Mouse (Mus musculus) adrenal gland, postnatal 4 days (tissue): ENCODE results near the gene Hist1h4i. TPM values are rescaled to one million over a fixed set of nuclear protein-coding genes. Genes with fewer than 3 reads are reported as not detected.
A peak's percentile ranks its signal among the peaks of the same experiment; 100 is the strongest.
"Not testable (repeated sequence)": the region's sequence is repeated elsewhere in the genome, so short reads cannot be mapped to it uniquely, and the experiment has no call there.

Source experiments
- DNase-seq, 2 experiments: peaks; one replicate each; pipeline ENCODE4 v3.0.0; 2021 to 2022; ENCODE audit warnings: low spot score in 2 of 2, mixed read lengths in 2 of 2
- long read RNA-seq, 2 experiments: library from polyadenylated mRNA; stranded (forward); transcript quantifications; one replicate each; pipeline ENCODE4 v2.0.0; 2021
- total RNA-seq, 2 experiments: library from RNA; stranded (reverse); gene quantifications; 2 replicates each; pipeline ENCODE4 v1.2.3; 2021

Hist1h4i gene
- 100 to 1,000 TPM; 221 to 240 TPM for total RNA-seq
- long read RNA-seq, experiment 1, transcript Hist1h4i-201 (1 exons, 727 nt) = major isoform, 6 of 6 reads
- long read RNA-seq, experiment 1, partial matches to known transcripts = 0 of 6 reads
- long read RNA-seq, experiment 1, other reads (novel, unspliced or antisense) = 0 of 6 reads
- long read RNA-seq, experiment 2, partial matches to known transcripts = 0 of 4 reads
- long read RNA-seq, experiment 2, other reads (novel, unspliced or antisense) = 0 of 4 reads

GRCm38 (mm10) chr13:22041142-22041536 lies at the start of gene Hist1h4i:
TSS of gene Hist1h4i (minus strand) at chr13:22041362.
- DNase-seq = peak; percentile 92 to 96

GRCm38 (mm10) chr13:22084140-22084539 lies 43.0 kb upstream of the Hist1h4i start, which contains the start of gene Vmn1r188:
TSS of gene Vmn1r188 (plus strand) at chr13:22084440.
- not testable (repeated sequence) for DNase-seq

DNA sequence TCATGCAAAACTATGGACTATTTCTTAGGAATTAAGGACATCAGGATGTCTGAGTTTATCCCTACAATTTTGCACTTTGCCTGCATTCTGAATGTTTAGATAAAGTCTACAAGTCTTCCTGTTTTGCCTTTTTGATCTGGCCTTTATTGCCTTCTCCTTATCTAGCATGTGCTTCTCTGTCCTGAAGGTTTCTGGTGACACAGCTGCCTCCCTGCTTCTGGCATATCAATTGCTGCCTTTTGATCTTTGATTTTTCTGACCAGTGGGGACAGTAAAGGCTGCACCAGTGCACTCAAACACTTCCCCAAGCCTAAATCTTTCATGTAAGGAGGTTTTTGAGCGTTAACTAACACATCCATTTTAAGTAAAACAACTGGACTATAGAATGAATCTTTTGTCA lies 22.3 kb upstream of the Hist1h4i start:
- no peak for DNase-seq

- no peak for DNase-seq
These were observed 20.3 kb upstream of the Hist1h4i start for GRCm38 (mm10) chr13:22061422-22061821.

DNA sequence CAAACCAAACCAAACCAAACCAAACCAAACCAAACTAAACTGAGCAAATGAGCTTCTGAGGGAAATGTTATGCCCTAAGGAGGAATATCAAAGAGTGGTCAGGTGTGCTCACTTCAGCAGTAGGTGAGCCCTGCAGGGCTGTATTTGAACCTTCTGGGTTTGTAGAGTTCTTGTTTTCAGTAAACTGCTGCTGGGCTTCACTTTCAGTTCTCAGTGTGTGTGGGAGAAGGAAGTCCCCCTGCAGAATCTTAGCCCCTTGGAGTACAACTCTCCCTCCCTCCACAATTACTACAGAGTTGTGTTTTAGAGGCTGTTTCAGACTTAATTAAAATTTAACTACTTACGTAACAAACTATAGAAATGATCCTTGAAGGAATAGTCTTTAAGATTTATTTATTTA lies 12.6 kb upstream of the Hist1h4i start:
- no peak for DNase-seq

DNA sequence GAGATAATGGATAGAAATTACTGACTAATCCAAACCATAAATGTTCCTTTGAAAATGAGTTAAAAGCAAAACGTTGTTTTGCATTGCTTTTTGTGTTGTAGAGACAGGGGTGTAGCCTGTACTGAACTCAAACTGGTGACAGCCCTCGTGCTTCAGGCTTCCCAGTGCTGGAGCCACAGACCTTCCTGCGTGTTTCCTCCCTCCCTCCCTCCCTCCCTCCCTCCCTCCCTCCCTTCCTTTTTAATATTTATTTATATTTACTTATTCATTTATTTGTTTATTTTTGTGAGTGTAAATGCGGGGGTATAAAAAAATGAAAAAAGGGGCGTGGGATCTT lies 10.3 kb upstream of the Hist1h4i start:
- no peak for DNase-seq

DNA sequence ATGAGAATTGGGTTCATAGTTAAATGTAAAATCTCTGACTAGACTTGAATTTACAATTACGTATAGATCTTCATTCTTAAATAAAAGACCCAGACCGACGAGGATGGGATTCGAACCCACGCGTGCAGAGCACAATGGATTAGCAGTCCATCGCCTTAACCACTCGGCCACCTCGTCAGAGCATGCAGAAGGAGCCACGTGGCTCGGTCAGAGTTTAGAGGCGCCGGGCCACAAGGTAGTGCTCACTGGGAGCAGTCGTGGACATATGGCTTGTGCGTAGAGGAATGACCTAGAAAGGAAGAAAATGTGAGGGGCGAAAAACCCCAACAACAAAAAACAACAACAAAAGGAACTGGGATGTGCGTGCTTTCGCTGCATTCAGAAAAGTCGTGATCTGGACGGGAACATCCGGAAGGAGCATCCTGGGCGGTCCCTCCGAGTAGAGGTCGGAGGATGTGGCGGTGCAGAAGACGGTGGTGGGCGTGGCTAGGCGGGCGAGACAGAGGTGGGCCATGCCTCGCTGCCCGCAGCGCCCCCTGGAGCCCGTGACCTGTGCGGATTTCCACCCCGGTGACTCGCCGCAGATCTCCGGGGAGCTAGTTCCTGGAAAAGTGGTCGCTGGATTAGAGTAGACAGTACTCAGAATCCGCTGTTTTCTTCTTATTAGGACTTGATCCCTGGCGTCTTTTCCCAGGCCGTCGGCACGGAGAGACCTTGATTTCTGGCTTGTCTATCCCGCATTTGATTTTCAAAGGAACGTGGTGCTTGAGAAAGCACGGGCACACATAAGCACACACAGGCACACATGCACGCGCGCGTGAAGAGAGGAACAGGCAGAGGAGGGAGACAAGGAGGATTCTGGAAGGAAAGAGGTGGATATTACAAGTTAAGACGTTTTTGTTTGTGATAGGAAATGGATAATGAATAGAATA lies 9.7 kb upstream of the Hist1h4i start:
- peak; percentile 74 to 81 for DNase-seq

DNA sequence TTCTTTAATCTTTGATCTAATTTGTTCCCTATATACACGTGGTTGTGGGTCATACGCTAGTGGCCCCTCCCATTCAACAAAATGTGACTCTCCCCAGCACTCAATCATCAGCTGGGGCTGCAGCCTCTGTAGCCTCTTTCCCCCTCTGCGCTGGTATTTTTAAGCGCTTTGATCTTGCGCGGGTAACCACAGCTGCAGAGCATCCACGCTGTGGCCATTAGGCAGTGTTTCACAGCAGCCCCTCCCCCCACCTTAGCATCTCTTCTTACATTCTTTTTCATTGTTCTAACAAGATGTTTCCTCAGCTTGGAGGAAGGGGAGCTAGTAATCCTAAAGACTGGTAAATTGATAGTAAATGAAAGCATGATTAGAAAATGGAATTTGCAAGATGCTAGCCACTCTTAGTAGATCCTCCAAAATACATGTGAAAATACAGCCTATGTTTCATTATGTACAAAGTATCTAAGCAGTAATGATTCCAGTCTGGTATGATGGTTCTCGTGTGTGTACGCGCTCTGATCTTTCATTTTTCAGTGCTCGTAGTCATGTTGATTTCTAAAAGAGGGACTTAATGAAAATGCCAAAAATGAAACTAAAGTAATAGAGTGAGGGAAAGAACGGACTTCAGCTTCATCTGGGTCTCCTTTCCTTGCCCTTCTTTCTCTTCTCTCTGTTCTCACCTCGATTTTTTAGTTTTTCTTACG lies 8.7 kb upstream of the Hist1h4i start:
- no peak for DNase-seq

DNA sequence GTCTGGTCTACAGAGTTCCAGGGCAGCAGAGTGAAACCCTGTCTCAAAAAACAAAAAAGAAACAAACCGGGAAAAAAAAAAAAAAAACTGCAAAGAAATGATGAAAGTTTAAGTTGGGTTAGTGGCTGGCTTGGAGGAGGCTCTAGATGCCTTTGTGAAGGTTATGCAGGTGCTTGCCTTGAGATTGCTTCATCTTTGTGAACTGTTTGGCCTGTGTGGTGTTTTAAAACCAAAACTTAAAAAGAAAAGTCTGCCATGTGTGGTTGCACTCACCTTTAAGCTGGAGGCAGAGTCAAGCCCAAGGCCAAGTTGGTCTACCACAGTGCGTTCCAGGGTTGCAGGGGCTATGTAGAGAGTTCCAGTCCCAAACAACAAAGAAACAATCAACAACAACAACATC lies 7.9 kb upstream of the Hist1h4i start:
- no peak for DNase-seq

DNA sequence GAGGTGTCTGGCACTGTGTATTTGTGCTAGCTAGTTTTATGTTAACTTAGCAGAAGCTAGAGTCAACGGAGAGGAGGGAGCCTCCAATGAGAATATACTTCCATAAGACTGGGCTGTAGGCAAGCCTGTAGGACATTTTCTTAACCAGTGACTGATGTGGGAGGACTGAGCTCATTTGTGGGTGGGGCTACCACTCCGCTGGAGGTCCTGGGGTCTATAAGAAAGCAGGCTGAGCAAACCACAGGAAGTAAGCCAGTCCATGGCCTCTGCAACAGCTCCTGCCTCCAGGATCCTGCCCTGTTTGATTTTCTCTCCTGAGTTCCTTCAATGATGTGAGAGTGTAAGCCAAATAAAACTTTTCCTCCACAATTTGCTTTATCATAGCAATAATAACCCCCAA lies 4.1 kb upstream of the Hist1h4i start:
- no peak for DNase-seq

DNA sequence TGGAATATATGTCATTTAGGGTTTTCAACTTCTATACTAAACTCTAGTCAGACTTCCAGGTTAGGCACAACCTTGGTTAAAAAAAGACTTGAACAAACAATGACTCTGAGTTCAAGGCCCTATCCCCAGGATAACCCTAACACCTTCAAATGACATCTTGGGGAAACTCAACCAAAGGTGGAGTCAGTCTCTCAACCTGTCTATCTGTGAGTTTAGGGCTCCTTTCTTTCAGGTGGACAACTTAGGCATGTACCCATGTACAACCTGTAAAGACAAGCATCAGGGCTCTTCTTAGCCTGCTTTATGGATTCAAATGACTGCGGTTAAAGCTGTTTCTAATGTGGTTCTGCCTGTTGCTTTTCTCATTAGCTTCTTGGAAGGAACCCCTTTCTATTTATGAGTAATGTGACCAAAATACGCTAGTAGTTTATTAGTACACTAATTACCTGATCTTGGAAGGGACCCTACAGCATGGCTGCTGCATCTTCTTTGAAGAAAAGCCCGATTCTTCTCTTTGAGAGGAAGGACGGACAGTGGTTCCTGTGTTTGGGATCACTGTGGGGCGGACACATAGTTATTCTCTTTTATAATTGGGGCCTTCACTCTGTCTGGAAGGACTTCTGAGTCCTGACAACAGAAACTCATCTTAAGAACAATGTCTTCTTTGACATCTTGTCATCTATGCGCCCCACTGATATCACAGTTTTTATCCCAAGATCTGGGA lies 3.4 kb upstream of the Hist1h4i start:
- DNase-seq = no peak

- DNase-seq = no peak
These were observed 2.6 kb upstream of the Hist1h4i start for GRCm38 (mm10) chr13:22043503-22044431.

DNA sequence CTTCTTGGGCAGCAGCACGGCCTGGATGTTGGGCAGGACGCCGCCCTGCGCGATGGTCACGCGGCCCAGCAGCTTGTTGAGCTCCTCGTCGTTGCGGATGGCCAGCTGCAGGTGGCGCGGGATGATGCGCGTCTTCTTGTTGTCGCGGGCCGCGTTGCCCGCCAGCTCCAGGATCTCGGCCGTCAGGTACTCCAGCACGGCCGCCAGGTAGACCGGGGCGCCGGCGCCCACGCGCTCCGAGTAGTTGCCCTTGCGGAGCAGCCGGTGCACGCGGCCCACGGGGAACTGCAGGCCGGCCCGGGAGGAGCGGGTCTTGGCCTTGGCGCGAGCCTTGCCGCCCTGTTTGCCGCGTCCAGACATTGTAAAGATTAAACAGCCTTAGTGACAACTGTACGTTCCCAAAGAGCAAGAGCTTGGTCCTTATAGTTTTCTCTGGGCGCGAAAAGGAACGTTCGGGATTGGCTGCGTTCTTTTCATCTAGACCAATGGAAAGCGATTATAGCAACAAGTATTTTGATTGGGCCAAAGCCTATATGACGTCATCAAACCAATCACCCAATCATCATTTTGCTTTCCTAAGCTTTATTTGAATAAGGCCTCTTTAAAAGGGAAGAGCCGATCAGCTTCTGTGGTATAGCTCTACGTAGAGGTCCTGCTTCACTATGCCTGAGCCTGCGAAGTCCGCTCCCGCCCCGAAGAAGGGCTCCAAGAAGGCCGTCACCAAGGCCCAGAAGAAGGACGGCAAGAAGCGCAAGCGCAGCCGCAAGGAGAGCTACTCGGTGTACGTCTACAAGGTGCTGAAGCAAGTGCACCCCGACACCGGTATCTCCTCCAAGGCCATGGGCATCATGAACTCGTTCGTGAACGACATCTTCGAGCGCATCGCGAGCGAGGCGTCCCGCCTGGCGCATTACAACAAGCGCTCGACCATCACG lies 1.7 kb upstream of the Hist1h4i start, which contains the start of the genes Hist1h2ag and Hist1h2bj:
Gene Hist1h2ag, minus strand, starts transcription at position 377 of the 935 bp plus-strand sequence.
Gene Hist1h2bj, plus strand, starts transcription at position 647 of the 935 bp plus-strand sequence.
- peak; percentile 53 to 73 for DNase-seq

DNA sequence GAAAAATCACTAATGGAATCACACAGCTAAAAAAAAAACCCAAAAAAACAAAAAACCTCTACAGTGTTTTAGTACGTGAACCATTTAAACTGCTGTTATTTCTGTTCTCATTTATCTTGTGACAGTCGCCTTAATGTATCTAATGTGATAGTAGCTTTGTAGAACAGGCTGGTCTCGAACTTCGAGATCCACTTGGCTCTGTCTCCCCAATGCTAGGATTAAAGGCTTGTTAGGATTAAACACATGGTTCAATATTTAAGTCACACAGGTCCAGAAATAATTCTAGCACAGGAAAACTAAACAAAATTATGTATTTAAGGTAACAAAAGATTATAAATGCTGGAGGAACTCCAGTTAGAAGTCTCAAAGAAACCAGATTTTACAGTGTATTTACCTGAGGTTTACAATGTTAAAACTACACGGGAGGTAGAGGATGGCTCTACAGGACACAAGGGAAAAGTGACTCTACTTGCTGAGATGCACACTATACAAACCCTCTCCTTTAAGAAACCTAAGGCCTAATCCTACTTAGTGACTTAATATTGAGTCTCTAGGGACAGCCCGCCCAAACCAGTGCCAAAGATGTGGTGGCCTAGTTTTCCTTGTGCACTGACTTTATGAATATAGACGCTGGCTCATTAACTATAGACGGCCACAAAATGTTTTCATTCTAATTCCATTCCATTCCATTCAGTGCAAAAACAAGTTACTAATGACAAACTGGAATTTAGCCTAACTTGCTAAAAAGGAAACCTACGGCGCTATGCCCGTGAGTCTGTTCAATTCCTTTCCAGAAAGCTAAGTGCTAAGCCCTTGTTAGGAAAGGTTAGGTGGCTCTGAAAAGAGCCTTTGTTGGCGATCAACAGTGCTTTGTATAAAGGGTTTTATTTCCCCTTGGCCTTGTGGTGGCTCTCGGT lies 747 bp upstream of the Hist1h4i start:
- DNase-seq = no peak

- DNase-seq = no peak
These were observed 559 bp downstream of the Hist1h4i start for GRCm38 (mm10) chr13:22040464-22041141.

- DNase-seq = no peak
These were observed 1.2 kb downstream of the Hist1h4i start for GRCm38 (mm10) chr13:22039951-22040463.

DNA sequence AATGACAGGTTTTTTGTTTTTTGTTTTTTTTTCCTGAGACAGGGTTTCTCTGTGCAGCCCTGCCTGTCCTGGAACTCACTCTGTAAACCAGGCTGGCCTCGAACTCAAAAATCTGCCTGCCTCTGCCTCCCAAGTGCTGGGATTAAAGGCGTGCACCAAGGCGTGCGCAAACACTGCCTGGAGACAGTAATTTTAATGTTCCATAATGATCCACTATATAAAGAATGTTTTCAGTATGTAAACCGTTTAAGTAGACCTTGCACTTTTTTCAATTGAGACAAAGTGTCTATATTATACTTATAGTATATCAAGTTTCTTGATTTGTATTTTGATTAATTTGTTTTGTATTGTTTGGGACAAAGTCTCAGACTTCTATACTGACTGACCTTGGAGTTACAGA lies 1.8 kb downstream of the Hist1h4i start:
- no peak for DNase-seq
